Comparison of ENCODE assay signal across 14 mouse cellular contexts in genomic region chr6:99729853-99730252, GRCm38 (mm10). TPM values are rescaled to one million over a fixed set of nuclear protein-coding genes. Genes with fewer than 3 reads are reported as not detected.
"Had no signal": no experiment of that assay in that cellular context is flagged by ENCODE, and none has a peak within 500 bp of the region (broad histone marks: within the 10 kb centered on the region; RNA-seq: fewer than 3 reads in every experiment).

No protein-coding gene starts in this region.

- ATAC-seq: midbrain, embryonic 13.5 days; midbrain, embryonic 15.5 days had no signal

- DNase-seq: lung, adult 18-20 months; lung, embryonic 14.5 days; lung, postnatal 10 days; lung, postnatal 4 days; right cerebral cortex, postnatal 25 days; right cerebral cortex, postnatal 4 days; spleen, adult 18-20 months; thymus, adult 18-20 months; thymus, postnatal 14 days; thymus, postnatal 36 days had no signal

RNA-seq across cellular contexts. Expression of gene Prok2, which starts 3.7 kb away (rescaled TPM):
- total RNA-seq: monocyte, adult 5-6 weeks had no signal

RNA-seq across cellular contexts. Expression of gene Gpr27, which starts 37.4 kb away (rescaled TPM):
- total RNA-seq: monocyte, adult 5-6 weeks; neutrophil, adult 5-6 weeks had no signal
